Mouse (Mus musculus): ENCODE results near the gene Invs.

- no peak for TF ChIP-seq MAX (IDR thresholded peaks at IDR 0.05; ENCODE audit: low read depth)
- no peak for TF ChIP-seq CEBPB (IDR thresholded peaks at IDR 0.05; ENCODE audit: insufficient read depth, poor library complexity, severe bottlenecking)
- no peak for TF ChIP-seq USF1 (IDR thresholded peaks at IDR 0.05; ENCODE audit: low read depth)
- TF ChIP-seq POLR2A (IDR thresholded peaks at IDR 0.05; ENCODE audit: insufficient read length, low read depth), result no peak
- no peak for TF ChIP-seq POLR2AphosphoS2 (IDR thresholded peaks at IDR 0.05; ENCODE audit: insufficient read length, low read depth)
- TF ChIP-seq TCF12 (IDR thresholded peaks at IDR 0.05; ENCODE audit: insufficient read depth, poor library complexity, severe bottlenecking), result no peak
These were observed 55.6 kb downstream of the Invs start for GRCm38 (mm10) chr4:48334927-48335763.
